Mouse (Mus musculus): ENCODE data around the gene Yipf2. TPM values are rescaled to one million over a fixed set of nuclear protein-coding genes. Genes with fewer than 3 reads are reported as not detected.

Gene Yipf2
- total RNA-seq, 2 experiments from 2014 or later: 4.6 to 5.8 TPM

Small RNAs within 50 kb of the gene (microRNA-seq; reads per million reads assigned to microRNA genes)
- gene Mir1946b: 0 reads per million in 2 experiments

Other genes with a start within 250 kb of the Yipf2 start
- 10 to 100 TPM; 22.3 to 28.5 TPM for gene Ilf3, start 225.0 kb downstream of the Yipf2 start, total RNA-seq (2021)
- gene Qtrt1, start 181.0 kb downstream of the Yipf2 start, total RNA-seq (2021): 1 to 10 TPM; 5.5 to 8.1 TPM
- gene Dnm2, start 167.9 kb downstream of the Yipf2 start, total RNA-seq (2021): 10 to 100 TPM; 47.8 to 48.0 TPM
- 10 to 100 TPM; 25.9 to 29.3 TPM for gene Tmed1, start 82.6 kb downstream of the Yipf2 start, total RNA-seq (2021)
- gene AB124611, start 66.7 kb downstream of the Yipf2 start, total RNA-seq (2021): 1 to 10 TPM; 1.0 to 1.5 TPM
- gene Carm1, start 45.9 kb downstream of the Yipf2 start, total RNA-seq (2021): 10 to 100 TPM; 62.8 to 68.0 TPM
- gene Timm29, start 106 bp downstream of the Yipf2 start, total RNA-seq (2021): 10 to 100 TPM; 41.4 to 44.5 TPM
- 10 to 100 TPM; 42.5 to 49.8 TPM for gene Smarca4, start 23.3 kb upstream of the Yipf2 start, total RNA-seq (2021)
- 1 to 10 TPM; 4.5 to 9.5 TPM for gene Ldlr, start 130.7 kb upstream of the Yipf2 start, total RNA-seq (2021)
- 1 to 10 TPM; 3.2 to 3.6 TPM for gene Spc24, start 167.5 kb upstream of the Yipf2 start, total RNA-seq (2021)
- 10 to 100 TPM; 17.9 to 21.2 TPM for gene Kank2, start 205.9 kb upstream of the Yipf2 start, total RNA-seq (2021)
- not detected for gene Angptl8, start 242.7 kb upstream of the Yipf2 start, total RNA-seq (2021)